Mouse (Mus musculus) liver, adult 2 months (tissue): ENCODE results near the gene Adgrl3. TPM values are rescaled to one million over a fixed set of nuclear protein-coding genes. Genes with fewer than 3 reads are reported as not detected.
A peak's percentile ranks its signal among the peaks of the same experiment; 100 is the strongest.

ENCODE experiments used
- DNase-seq: peaks from one replicate; pipeline ENCODE4 v3.0.0-alpha.2; 2011; ENCODE audit warnings: low read depth, low spot score; ENCODE audit errors: extremely low read depth
- H3K27ac ChIP-seq: fragments of 200-500 bp; replicated peaks from 2 replicates; pipeline ENCODE4 v1.5.1; 2012; ENCODE audit warnings: low read depth, mild to moderate bottlenecking, control low read depth, inconsistent platforms, low read length; ENCODE audit not compliant: insufficient read depth
- H3K27me3 ChIP-seq: fragments of 200-500 bp; 2 replicates; pipeline ENCODE4 v1.6.1; 2012; ENCODE audit warnings: mild to moderate bottlenecking, moderate library complexity, low read length, inconsistent platforms; ENCODE audit not compliant: control insufficient read depth, insufficient read depth
- H3K36me3 ChIP-seq: fragments of 200-500 bp; 2 replicates; pipeline ENCODE4 v1.6.1; 2012; ENCODE audit warnings: low read length, inconsistent platforms; ENCODE audit not compliant: control insufficient read depth, insufficient read depth
- H3K4me1 ChIP-seq: fragments of 200-500 bp; 2 replicates; pipeline ENCODE4 v1.6.1; 2011; ENCODE audit warnings: low read length; ENCODE audit not compliant: control insufficient read depth, insufficient read depth
- H3K4me3 ChIP-seq: fragments of 200-500 bp; 2 replicates; pipeline ENCODE4 v1.5.1; 2011; ENCODE audit warnings: low read depth, mild to moderate bottlenecking, control low read depth, low read length, moderate library complexity; ENCODE audit not compliant: insufficient read depth
- H3K79me2 ChIP-seq: fragments of 200-500 bp; 2 replicates; pipeline ENCODE4 v1.6.1; 2012; ENCODE audit warnings: inconsistent platforms, mild to moderate bottlenecking, low read length, moderate library complexity; ENCODE audit not compliant: control insufficient read depth, insufficient read depth
- H3K9ac ChIP-seq: fragments of 200-500 bp; 2 replicates; pipeline ENCODE4 v1.6.1; 2012; ENCODE audit warnings: low read depth, mild to moderate bottlenecking, control low read depth, inconsistent platforms, low read length
- CTCF ChIP-seq: fragments of 200-500 bp; IDR thresholded peaks from 2 replicates; pipeline ENCODE4 v1.5.1; 2011; ENCODE audit warnings: low read depth, low read length, control low read depth
- POLR2A ChIP-seq: fragments of 200-500 bp; IDR thresholded peaks from 2 replicates; pipeline ENCODE4 v1.6.1; 2011; ENCODE audit warnings: low read length, control low read depth; ENCODE audit not compliant: insufficient read depth; ENCODE audit errors: extremely low read depth
- WGBS: fragments of 180-500 bp; shearing (Covaris S2); methylation state at CpG from one replicate; pipeline ENCODE4 v1.1.7; 2018; 5-methylcytosine and 5-hydroxymethylcytosine counted together
- polyA plus RNA-seq: library from polyadenylated mRNA; depleted of rRNA; stranded (reverse); fragments of >200 nt; gene quantifications from 2 replicates; pipeline ENCODE4 v1.2.3, GENCODE M21; 2012; rRNA removed
- total RNA-seq: library from RNA; depleted of rRNA; stranded (reverse); fragments of >200 nt; gene quantifications from 2 replicates; pipeline ENCODE4 v1.2.3, GENCODE M21; 2014; rRNA removed

The Adgrl3 gene
- total RNA-seq (1.0 and 1.8 TPM in 2 replicates), polyA plus RNA-seq (0.16 and 0.33 TPM in 2 replicates)

GRCm38 (mm10) chr5:81019590-81020254 is at the start of gene Adgrl3:
TSS of gene Adgrl3 (plus strand) at chr5:81020138.
- H3K9ac ChIP-seq = peak within 1 kb of the TSS; percentile 48
- no peaks in the 10 kb centered on the region for H3K4me1 ChIP-seq
- WGBS = 1% methylated on average over 53 of the region's 70 CpGs
- TF ChIP-seq CTCF (no peak), POLR2A (no peak)
- peak within 1 kb of the TSS; percentile 73 for H3K4me3 ChIP-seq
- peaks cover 14% of the 10 kb centered on the region for H3K27me3 ChIP-seq
- DNase-seq = no peak
- H3K79me2 ChIP-seq = no peaks in the 10 kb centered on the region
- no peaks in the 10 kb centered on the region for H3K36me3 ChIP-seq
- H3K27ac ChIP-seq = no peak within 1 kb of the TSS

- H3K4me1 ChIP-seq = no peaks in the 10 kb centered on the region
- no peaks in the 10 kb centered on the region for H3K79me2 ChIP-seq
- H3K27me3 ChIP-seq = peaks cover 14% of the 10 kb centered on the region
- H3K36me3 ChIP-seq = no peaks in the 10 kb centered on the region
- H3K4me3 ChIP-seq = no peak overlapping the region
- H3K9ac ChIP-seq = no peak overlapping the region
- no peak for DNase-seq
- 17% methylated on average over 3 of the region's 3 CpGs for WGBS
- H3K27ac ChIP-seq = no peak overlapping the region
- TF ChIP-seq CTCF = no peak
- TF ChIP-seq POLR2A = no peak
Observed at GRCm38 (mm10) chr5:81019166-81019565, 772 bp upstream of the Adgrl3 start.

GRCm38 (mm10) chr5:81020281-81021005 is 505 bp downstream of the Adgrl3 start:
- DNase-seq = no peak

GRCm38 (mm10) chr5:81021006-81021320 is 1.0 kb downstream of the Adgrl3 start:
- Histone ChIP-seq H3K27me3 (peaks cover 14% of the 10 kb centered on the region), H3K27ac (no peak overlapping the region), H3K4me3 (peak overlapping the region; percentile 50), H3K9ac (no peak overlapping the region), H3K79me2 (no peaks in the 10 kb centered on the region), H3K36me3 (no peaks in the 10 kb centered on the region), H3K4me1 (no peaks in the 10 kb centered on the region)
- no peak for DNase-seq
- TF ChIP-seq POLR2A (no peak), CTCF (no peak)
- 1% methylated on average over 6 of the region's 6 CpGs for WGBS

More at GRCm38 (mm10) chr5:81020281-81021005, 505 bp downstream of the Adgrl3 start:
- WGBS = 1% methylated on average over 67 of the region's 67 CpGs
- Histone ChIP-seq H3K27ac (no peak overlapping the region), H3K27me3 (peaks cover 14% of the 10 kb centered on the region), H3K9ac (peak overlapping the region; percentile 48), H3K36me3 (no peaks in the 10 kb centered on the region), H3K4me1 (no peaks in the 10 kb centered on the region), H3K79me2 (no peaks in the 10 kb centered on the region), H3K4me3 (peak overlapping the region; percentile 73)
- TF ChIP-seq CTCF (no peak), POLR2A (no peak)

DNA sequence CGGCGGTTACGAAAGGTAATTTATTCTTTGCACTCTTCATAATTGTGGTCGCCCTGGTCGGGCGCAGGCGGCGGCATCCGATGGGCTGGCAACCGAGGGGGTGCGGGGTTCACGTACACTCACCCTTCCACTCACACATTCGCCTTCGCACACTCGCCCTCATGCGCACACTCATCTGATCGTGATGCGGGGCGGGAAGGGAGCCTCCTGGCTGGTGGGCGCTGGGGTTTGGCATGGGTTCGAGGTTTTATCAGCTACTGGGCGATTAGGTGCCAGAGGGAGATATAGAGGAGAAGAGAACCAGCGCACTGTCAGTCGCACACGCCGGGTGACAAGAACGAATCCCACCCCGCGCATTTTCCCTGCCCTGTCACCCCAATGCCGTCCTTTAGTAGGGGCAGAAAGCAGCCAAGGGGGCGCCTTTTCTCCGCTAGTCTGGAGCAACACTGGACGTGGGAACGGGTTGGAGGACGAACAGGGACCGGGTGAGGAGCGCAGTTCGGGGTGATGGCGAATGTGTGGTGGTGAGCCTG is 1.5 kb downstream of the Adgrl3 start:
- H3K4me1 ChIP-seq = no peaks in the 10 kb centered on the region
- TF ChIP-seq CTCF (no peak), POLR2A (no peak)
- H3K4me3 ChIP-seq = peak overlapping the region; percentile 50
- WGBS = 2% methylated on average over 39 of the region's 39 CpGs
- no peak for DNase-seq
- H3K79me2 ChIP-seq = no peaks in the 10 kb centered on the region
- H3K27ac ChIP-seq = no peak overlapping the region
- no peak overlapping the region for H3K9ac ChIP-seq
- no peaks in the 10 kb centered on the region for H3K36me3 ChIP-seq
- peaks cover 14% of the 10 kb centered on the region for H3K27me3 ChIP-seq
